Mouse (Mus musculus): ENCODE data around the gene Tdrd3. TPM values are rescaled to one million over a fixed set of nuclear protein-coding genes. Genes with fewer than 3 reads are reported as not detected.
A peak's percentile ranks its signal among the peaks of the same experiment; 100 is the strongest.

Tdrd3 gene
- polyA plus RNA-seq, 1 experiment from 2014 or later = 44.1 TPM

GRCm38 (mm10) chr14:87422432-87422831 is 6.0 kb downstream of the Tdrd3 start:
- H3K27me3 ChIP-seq = no peaks in the 10 kb centered on the region
- whole genome bisulfite sequencing = 92% methylated on average over 3 of the region's 3 CpGs
- H3K4me1 ChIP-seq = peaks cover 6% of the 10 kb centered on the region
- no peak for ATAC-seq (ENCODE audit: low FRiP score)
- H3K36me3 ChIP-seq = no peaks in the 10 kb centered on the region
- H3K9ac ChIP-seq = no peak overlapping the region
- no peak overlapping the region for H3K27ac ChIP-seq
- H3K9me3 ChIP-seq (replicated peaks) = no peaks in the 10 kb centered on the region
- H3K4me2 ChIP-seq (replicated peaks) = no peak overlapping the region
- H3K4me3 ChIP-seq = no peak overlapping the region

DNA sequence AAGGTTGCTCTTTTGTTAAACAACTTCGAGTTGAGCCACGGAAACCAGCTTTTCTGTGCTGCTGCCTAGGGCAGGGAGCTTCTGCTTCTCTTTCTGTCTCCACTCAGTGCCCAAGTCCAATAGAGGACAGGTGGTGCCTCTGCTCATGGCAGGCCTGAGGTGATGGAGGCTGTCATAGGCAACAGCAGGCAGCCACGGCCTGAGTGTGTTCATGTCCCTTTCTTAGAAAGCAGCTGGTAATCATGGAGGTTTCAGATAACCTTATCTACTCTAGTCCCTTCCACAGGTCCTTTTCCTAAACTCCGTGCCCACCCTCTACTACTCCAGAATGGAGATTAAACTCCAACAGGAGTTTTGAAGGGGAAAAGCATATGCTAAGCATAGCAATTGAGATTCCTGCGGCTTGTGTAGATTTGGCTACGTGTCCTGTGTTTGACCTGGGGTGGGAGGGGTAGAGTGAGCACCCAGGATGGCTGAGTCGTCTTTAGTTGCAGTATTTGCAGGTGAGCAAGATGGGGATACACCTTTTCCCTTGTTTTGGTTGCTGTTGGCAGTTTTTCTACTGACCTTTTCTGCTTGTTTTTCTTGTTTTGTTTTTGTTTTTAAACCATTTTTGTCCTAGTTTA is 10.0 kb downstream of the Tdrd3 start:
- no peak overlapping the region for H3K9ac ChIP-seq
- H3K9me3 ChIP-seq (replicated peaks) = no peaks in the 10 kb centered on the region
- no peaks in the 10 kb centered on the region for H3K36me3 ChIP-seq
- no peaks in the 10 kb centered on the region for H3K27me3 ChIP-seq
- no peak overlapping the region for H3K27ac ChIP-seq
- H3K4me1 ChIP-seq = no peaks in the 10 kb centered on the region
- H3K4me2 ChIP-seq (replicated peaks) = no peak overlapping the region
- ATAC-seq (ENCODE audit: low FRiP score) = no peak
- no peak overlapping the region for H3K4me3 ChIP-seq
- WGBS = 70% methylated on average over 7 of the region's 7 CpGs

GRCm38 (mm10) chr14:87427032-87427431 is 10.6 kb downstream of the Tdrd3 start:
- Histone ChIP-seq H3K9me3 (replicated peaks) (no peaks in the 10 kb centered on the region), H3K9ac (no peak overlapping the region), H3K4me3 (no peak overlapping the region), H3K36me3 (no peaks in the 10 kb centered on the region), H3K4me2 (replicated peaks) (no peak overlapping the region), H3K27me3 (no peaks in the 10 kb centered on the region), H3K27ac (no peak overlapping the region), H3K4me1 (no peaks in the 10 kb centered on the region)
- WGBS = 93% methylated on average over 4 of the region's 4 CpGs
- ATAC-seq (ENCODE audit: low FRiP score) = no peak

DNA sequence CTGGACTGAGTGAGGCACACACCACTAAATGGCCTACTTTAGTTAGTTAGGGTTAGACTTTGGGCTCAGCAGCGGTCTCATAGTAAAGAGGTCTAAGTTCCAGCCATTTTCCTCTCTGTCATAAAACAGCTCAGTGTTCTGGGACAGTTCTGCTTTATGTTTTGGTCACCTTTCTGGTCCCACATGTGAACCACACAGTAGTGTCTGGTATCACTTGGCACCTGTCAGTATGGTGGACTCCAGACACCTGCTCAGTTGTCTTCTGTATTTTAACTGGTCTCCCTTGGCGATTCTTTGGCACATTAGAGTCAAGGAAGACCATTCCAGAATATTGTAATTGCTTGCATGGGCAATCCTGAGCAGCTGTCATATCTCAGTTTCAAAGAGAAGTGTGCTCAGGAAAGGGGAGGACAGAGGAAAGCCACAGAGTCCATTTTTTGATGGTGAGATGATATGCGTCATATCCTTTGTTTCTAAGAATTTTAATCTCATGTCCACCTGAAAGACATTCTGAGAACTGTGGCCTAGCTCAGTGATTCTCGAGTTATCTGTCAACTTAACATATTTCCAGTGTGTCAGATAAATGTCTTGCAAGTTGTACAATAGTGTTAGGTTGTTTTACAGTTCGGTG is 11.3 kb downstream of the Tdrd3 start:
- Histone ChIP-seq H3K4me3 (no peak overlapping the region), H3K4me1 (no peaks in the 10 kb centered on the region), H3K9ac (no peak overlapping the region), H3K4me2 (replicated peaks) (no peak overlapping the region), H3K36me3 (no peaks in the 10 kb centered on the region), H3K27ac (no peak overlapping the region), H3K27me3 (no peaks in the 10 kb centered on the region), H3K9me3 (replicated peaks) (no peaks in the 10 kb centered on the region)
- WGBS = 91% methylated on average over 5 of the region's 5 CpGs
- no peak for ATAC-seq (ENCODE audit: low FRiP score)

DNA sequence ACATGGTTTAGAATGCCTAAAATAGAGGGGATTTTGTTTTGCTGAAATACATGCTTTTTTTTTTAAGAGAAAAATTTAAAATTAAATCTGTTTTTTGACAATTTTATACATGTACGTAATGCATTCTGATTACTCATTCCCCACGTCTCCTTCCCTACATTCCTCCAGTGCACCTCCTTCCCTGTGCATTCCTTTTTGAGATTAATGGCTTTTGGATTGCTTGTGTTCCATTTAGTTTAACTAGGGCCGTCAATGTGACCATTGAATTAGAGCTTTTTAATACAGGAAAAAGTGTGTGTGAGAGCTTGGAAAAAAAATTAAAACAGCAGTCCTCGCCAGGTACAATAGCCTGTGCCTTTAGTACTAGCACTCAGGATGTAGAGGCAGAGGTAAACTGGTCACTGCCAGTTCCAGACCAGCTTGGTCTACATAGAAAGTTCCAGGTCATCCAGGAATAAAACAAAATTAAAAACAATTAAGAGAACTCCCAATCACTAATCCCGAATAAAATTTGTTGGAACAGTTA is 17.0 kb downstream of the Tdrd3 start:
- WGBS = 77% methylated on average over 5 of the region's 5 CpGs
- 0 out of 2 replicates have a peak, but pooled peaks cover 2% of the 10 kb centered on the region for H3K4me1 ChIP-seq

DNA sequence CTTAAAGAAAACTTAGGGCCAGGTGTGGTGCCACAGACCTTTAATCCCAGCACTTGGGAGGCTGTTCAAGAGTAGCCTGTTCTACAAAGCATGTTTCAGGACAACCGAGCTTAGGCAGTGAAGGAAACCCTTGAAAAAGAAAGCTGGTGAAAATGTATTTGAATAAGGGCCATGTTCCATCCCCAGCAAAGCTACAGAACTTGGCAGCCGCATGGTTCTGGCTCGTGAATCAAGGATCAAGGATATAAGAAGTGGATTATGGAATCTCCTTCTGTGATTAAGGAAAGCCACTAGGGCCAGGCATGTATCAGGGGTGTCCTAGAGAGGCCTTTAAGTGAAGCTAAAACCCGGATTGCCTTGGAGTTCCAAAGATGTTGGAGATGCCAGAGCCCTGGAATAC is 18.9 kb downstream of the Tdrd3 start:
- H3K27ac ChIP-seq = no peak overlapping the region
- 94% methylated on average over 4 of the region's 4 CpGs for WGBS
- H3K36me3 ChIP-seq = peaks cover 9% of the 10 kb centered on the region; the same call in 1 of the 2 replicates
- no peaks in the 10 kb centered on the region for H3K9me3 ChIP-seq (replicated peaks)
- H3K4me1 ChIP-seq = peaks cover 8% of the 10 kb centered on the region
- no peak for ATAC-seq (ENCODE audit: low FRiP score)
- no peak overlapping the region for H3K4me2 ChIP-seq (replicated peaks)
- H3K9ac ChIP-seq = no peak overlapping the region
- H3K4me3 ChIP-seq = no peak overlapping the region
- H3K27me3 ChIP-seq = no peaks in the 10 kb centered on the region

More for the DNA sequence above, 17.0 kb downstream of the Tdrd3 start:
- H3K4me2 ChIP-seq (replicated peaks) = no peak overlapping the region
- no peaks in the 10 kb centered on the region for H3K9me3 ChIP-seq (replicated peaks)
- ATAC-seq (ENCODE audit: low FRiP score) = no peak
- no peak overlapping the region for H3K4me3 ChIP-seq
- H3K27ac ChIP-seq = no peak overlapping the region
- no peaks in the 10 kb centered on the region for H3K27me3 ChIP-seq
- peaks cover 9% of the 10 kb centered on the region; the same call in 1 of the 2 replicates for H3K36me3 ChIP-seq
- no peak overlapping the region for H3K9ac ChIP-seq

DNA sequence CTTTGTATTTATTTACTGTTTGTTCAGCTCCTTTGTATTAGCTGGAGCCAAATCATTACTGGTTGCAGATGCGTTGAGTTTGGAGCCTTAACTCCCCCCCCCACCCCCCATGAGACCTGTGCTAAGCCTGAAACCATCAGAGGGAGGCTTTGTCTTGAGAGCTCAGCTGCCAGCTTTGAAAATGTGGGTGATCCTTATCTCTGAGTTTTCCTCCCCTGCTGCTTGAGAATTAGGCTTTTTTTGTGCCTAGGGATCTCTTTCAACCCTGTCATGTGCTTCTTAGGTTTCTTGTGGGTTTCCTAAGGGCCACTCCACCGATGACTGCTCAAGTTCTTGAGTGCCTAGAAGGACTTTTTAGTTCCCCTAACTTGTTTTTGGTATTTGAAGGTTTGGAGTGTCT is 23.3 kb downstream of the Tdrd3 start:
- ATAC-seq (ENCODE audit: low FRiP score) = no peak
- WGBS = 10% methylated on average over 2 of the region's 2 CpGs
- Histone ChIP-seq H3K4me3 (no peak overlapping the region), H3K4me1 (peaks cover 8% of the 10 kb centered on the region), H3K9ac (no peak overlapping the region), H3K27ac (no peak overlapping the region), H3K27me3 (no peaks in the 10 kb centered on the region), H3K4me2 (replicated peaks) (no peak overlapping the region), H3K9me3 (replicated peaks) (no peaks in the 10 kb centered on the region), H3K36me3 (peaks cover 9% of the 10 kb centered on the region; the same call in 1 of the 2 replicates)

GRCm38 (mm10) chr14:87446331-87446913 is 30.0 kb downstream of the Tdrd3 start:
- H3K27ac ChIP-seq = no peak overlapping the region
- no peak overlapping the region for H3K9ac ChIP-seq
- H3K4me1 ChIP-seq = no peaks in the 10 kb centered on the region
- 84% methylated on average over 8 of the region's 8 CpGs for WGBS
- ATAC-seq (ENCODE audit: low FRiP score) = no peak
- no peak overlapping the region for H3K4me3 ChIP-seq
- no peak overlapping the region for H3K4me2 ChIP-seq (replicated peaks)
- H3K9me3 ChIP-seq (replicated peaks) = no peaks in the 10 kb centered on the region
- H3K27me3 ChIP-seq = no peaks in the 10 kb centered on the region
- no peaks in the 10 kb centered on the region for H3K36me3 ChIP-seq

- Histone ChIP-seq H3K9ac (peak overlapping the region; percentile 9; the same call in 1 of the 2 replicates), H3K4me2 (replicated peaks) (0 out of 2 replicates have a peak overlapping the region, but pooled peaks have one; percentile 24), H3K4me3 (no peak overlapping the region), H3K27ac (peak overlapping the region; percentile 46; the same call in 1 of the 2 replicates), H3K36me3 (no peaks in the 10 kb centered on the region), H3K9me3 (replicated peaks) (no peaks in the 10 kb centered on the region), H3K27me3 (no peaks in the 10 kb centered on the region), H3K4me1 (peaks cover 3% of the 10 kb centered on the region; the same call in 1 of the 2 replicates)
- peak; percentile 90 for ATAC-seq (ENCODE audit: low FRiP score)
- 12% methylated on average over 7 of the region's 7 CpGs for WGBS
Measured at GRCm38 (mm10) chr14:87451645-87452443, 35.4 kb downstream of the Tdrd3 start.

DNA sequence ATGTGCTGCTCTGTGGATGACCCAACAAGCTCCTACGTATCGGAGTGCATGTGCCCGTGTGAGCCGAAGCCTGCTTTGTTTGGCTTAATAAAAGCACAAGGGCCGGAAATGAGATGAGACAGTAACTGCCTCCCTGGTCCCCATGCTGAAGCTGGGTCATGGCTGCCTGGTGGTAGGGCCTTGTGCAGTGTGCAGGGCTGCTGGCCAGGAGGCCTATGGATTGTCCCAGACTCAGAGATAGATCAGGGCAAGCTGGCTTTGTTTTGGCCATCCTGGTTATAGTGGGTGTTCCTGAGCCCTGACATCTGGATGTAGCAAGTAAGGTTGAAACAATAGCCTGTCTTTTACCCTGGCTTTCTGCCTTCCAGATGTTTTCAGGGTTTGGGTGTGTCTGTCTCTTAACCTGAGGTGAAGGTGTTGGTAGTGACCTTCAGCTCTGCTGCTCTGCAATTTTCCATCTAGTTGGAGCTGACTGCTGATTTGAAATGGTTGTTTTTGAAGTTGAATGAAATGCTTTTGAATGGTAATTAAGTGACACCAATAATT is 39.3 kb downstream of the Tdrd3 start:
- H3K27ac ChIP-seq = no peak overlapping the region
- no peak for ATAC-seq (ENCODE audit: low FRiP score)
- H3K27me3 ChIP-seq = no peaks in the 10 kb centered on the region
- no peak overlapping the region for H3K4me3 ChIP-seq
- WGBS = 82% methylated on average over 5 of the region's 5 CpGs
- H3K36me3 ChIP-seq = no peaks in the 10 kb centered on the region
- no peak overlapping the region for H3K9ac ChIP-seq
- no peak overlapping the region for H3K4me2 ChIP-seq (replicated peaks)
- peaks cover 3% of the 10 kb centered on the region; the same call in 1 of the 2 replicates for H3K4me1 ChIP-seq
- no peaks in the 10 kb centered on the region for H3K9me3 ChIP-seq (replicated peaks)

DNA sequence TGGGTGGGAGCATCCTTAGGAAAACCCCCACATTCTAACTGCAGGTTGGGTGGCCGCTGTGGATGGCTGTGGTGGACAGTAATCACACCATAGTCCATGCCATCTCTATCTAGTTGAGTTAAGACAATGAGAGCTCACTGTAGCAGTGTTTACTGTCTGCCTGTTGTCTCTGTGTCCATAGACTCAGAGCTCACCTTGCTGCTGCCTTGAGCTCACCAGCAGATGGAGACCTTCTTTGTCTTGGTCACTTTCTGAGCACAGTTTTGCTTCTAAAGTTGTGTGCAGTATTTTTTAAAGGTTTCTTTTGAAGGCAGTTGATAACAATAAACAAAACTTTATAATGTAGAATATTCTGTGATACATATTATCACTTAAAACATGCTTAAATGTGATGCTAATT is 43.3 kb downstream of the Tdrd3 start:
- Histone ChIP-seq H3K9ac (no peak overlapping the region), H3K36me3 (no peaks in the 10 kb centered on the region), H3K4me3 (no peak overlapping the region), H3K4me2 (replicated peaks) (no peak overlapping the region), H3K9me3 (replicated peaks) (no peaks in the 10 kb centered on the region), H3K27ac (no peak overlapping the region), H3K27me3 (no peaks in the 10 kb centered on the region), H3K4me1 (no peaks in the 10 kb centered on the region)
- 92% methylated on average over 1 of the region's 1 CpGs for WGBS
- no peak for ATAC-seq (ENCODE audit: low FRiP score)

DNA sequence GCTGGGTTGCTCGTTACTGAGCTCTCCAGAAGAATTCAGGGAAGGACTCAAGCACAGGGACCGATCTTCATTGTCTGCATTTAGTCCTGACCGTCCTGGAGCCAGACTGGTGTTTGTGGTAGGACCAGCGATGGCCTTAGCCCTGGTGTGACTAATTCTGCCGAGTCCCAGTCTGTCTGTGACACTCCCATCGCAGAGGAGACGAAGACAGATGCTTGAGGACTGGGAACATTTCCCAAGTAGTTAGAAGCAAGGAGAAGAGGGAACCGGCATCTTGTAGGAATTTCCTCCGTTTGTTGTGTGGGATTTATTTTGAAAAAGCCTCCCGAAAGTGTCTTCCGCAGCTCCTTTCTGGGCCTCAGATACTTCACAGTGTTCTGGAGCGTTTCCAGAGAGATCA is 45.1 kb downstream of the Tdrd3 start:
- Histone ChIP-seq H3K4me3 (no peak overlapping the region), H3K9me3 (replicated peaks) (no peaks in the 10 kb centered on the region), H3K27ac (no peak overlapping the region), H3K9ac (no peak overlapping the region), H3K4me1 (no peaks in the 10 kb centered on the region), H3K27me3 (no peaks in the 10 kb centered on the region), H3K4me2 (replicated peaks) (no peak overlapping the region), H3K36me3 (no peaks in the 10 kb centered on the region)
- 83% methylated on average over 12 of the region's 12 CpGs for WGBS
- no peak for ATAC-seq (ENCODE audit: low FRiP score)

All from hindbrain, embryonic 12.5 days (tissue).